Mouse (Mus musculus): Measurements from ENCODE around the gene Sirt7.
"Not testable (repeated sequence)": the region's sequence is repeated elsewhere in the genome, so short reads cannot be mapped to it uniquely, and the experiment has no call there.

Gene Sirt7

DNA sequence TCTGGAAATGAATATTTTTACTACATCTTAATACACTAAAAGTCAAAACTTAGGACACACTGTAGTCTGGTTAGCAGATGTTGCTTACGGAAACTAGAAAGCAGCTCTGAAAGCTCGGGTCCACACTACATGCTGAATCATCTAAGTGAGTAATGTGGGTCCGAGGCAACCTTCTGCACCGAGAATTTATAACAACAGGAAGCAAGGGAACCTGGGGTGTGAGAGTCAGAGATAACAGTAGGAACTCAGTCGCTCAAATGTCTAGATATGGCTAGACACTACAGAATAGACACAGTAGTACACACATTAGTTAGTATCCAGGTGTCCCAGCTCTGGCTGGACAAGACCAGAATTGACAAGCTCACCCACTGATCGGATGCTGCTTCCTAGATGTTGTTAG, 36.5 kb downstream of the Sirt7 start:
- no peak for DNase-seq (ENCODE audit: extremely low spot score, low spot score)

DNA sequence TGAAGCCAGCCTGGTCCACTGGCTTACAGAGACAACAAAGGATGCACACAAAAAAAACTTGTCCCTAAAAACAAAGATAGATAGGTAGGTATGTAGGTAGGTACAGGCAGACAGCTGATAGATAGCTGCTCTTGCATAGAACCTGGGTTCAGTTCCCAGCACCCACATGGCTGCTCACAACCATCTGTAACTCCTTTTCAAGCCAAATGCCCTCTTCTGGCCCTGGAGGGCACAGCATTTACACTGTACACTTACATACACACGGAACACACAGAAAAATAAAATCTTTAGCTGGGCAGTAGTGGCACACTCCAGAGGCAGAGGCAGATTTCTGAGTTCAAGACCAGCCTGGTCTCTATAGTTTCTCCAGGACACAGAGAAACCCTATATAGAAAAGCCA, 41.1 kb downstream of the Sirt7 start:
- no peak for DNase-seq (ENCODE audit: extremely low spot score, low spot score)

DNA sequence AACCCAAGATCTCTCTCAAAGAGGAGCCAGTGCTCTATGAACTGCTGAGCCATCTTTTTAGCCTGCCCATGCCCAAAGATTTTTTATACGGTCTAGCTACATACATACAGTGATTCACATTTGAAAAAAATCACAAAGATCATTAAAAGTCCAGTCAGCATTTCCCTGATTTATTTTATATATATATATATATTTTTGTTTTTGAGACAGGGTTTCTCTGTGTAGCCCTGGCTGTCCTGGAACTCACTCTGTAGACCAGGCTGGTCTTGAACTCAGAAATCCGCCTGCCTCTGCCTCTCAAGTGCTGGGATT, 42.1 kb downstream of the Sirt7 start:
- not testable (repeated sequence) for DNase-seq (ENCODE audit: extremely low spot score, low spot score)

DNA sequence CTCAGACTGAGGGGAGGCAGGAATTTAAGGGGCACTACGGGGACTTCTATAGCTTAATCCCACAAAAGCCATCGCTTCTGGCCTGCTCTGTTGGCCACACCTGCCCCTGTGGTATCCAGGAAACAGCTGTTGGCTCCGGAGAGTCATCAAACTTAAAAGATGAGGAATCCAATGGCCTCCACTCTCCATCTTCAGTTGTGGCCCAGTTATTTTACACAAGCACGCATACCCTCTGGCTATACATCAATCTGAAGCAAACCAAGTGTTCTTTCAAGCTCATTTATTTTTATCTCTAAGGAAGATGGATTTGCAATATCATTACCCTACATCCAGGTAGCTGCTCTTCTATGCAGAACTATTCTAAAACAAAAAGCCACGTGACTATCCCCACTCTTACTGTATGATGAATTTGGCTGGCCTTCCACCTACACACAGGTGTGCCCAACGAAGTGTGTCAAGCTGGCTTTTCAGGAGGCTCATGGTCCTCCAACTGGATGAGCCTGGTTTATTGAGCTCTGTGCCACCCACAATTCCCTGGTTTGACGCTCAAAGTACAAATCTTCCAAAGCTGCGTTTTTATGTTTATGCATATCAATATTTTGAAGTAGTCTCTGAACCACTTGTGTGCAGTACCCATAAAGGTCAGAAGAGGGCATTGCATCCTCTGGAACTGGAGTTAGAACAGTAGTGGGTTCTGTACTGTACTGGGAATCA, 42.6 kb downstream of the Sirt7 start:
- no peak for DNase-seq (ENCODE audit: extremely low spot score, low spot score)

DNA sequence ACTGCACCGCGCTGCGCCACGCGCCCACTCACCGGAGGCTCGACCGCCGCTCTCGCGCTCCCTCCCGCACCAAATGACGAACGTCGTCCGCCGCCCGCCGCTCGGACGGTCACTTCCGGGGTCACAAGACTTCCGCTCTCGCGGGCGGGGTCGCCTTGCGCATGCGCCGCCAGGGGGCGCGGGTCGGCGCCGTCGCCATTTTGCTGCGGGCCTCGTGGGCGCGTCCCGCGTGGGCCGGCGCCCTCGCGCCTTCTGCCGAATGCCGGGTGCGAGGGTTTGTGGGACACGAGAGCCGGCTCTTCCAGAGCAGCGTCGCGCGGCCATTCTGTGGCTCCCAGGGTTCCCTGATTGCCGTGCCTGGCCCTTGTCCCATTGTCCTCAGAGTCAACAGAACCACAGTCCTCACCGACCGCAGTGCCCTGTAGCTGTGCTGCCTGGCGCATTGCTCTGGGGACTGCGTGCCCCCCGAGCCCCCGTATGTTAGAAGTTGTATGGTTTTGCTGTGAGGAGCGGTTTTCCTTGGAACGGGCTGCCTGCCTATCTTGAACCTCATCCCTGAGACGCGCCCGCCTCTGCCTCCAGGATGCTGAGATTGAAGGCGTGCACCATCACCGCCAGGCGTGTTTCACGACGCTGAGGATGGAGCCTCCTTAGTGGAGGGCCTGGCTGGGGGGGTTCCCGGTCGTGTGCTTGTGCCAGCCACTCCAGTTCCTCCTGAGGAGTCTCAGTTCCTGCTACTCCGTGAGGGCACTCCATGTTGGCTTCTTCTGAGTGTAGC, 43.4 kb downstream of the Sirt7 start, which contains the start of gene Arhgdia:
Gene Arhgdia, minus strand, starts transcription at position 135 of the 778 bp plus-strand sequence.
- peak; percentile 91 for DNase-seq (ENCODE audit: extremely low spot score, low spot score)

DNA sequence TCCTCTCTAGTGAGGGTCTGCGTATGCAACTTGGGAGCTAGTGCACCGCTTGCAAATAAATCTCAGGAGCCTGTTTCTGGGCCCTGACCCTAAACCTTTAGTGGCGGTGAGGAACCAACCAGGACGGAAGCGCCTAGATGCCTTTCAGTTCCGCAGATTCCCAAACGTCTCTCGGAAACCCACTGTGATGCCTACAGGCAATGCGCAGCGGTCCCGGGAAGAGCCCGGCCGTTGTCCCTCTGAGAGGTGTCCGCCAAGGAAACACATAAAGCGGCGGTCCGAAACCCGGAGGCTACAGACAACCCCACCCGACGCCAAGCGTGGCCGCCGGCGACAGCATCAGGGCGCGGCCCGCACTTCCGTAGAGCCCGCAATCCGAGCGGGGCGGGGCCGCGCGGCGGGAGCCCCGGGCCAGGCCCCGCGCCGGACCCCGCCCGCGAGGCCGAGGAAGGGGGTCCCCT, 44.1 kb downstream of the Sirt7 start:
- peak; percentile 59 for DNase-seq (ENCODE audit: extremely low spot score, low spot score)

DNA sequence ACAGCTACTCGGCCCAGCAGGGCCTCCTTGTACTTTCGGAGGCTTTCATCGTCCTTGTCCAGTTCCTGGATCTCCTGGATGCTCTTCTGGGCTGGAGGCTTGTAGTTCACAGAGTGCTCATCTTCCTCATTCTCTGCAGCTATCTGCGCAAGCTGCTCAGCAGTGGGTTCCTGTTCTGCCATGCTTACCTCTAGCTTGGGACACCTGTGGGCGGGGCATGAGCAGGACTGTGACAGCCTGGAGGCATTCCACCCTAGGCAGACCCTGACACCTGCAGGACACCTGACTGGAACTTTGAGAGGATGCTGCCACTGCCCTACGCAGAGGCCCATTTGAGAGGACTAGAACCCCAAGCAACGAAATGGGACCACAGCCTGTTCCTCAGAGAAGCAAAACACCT, 44.9 kb downstream of the Sirt7 start:
- no peak for DNase-seq (ENCODE audit: extremely low spot score, low spot score)

DNA sequence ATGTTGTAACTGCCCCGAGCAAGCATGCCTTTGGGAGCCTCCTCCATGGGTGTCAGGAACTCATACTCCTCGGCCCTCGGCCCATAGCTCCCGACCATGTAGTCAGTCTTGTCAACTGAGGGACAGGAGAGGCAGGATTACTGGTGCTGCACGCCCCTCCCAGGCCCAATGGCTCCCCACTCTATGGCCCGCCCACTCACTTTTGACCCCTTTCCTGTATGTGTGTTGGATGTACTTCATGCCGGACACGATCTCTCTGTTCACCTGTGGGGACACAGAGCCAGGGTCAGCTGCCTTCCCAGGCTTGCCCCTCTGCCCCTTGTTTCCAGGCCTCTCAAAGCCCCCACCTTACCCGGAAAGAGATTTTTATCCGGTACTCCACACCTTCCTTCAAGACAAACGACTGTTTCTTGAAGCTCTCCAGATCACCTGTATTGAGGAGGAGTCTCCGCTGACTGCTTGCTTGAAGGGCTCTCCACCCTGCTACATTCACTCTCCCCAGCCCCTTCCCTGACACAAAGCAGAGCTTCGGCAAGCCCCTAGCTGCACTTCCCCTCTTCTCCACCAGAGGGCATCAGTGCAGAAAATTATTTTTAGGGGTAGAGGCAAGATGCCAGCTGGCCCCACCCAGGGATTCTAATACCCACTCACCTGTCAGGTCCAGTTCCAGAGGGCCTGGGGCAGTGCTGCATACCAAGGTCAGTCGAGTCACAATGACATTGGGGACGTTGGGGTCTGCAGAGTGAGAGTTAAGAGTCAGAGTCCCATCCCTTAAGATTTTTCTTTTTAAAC, 45.5 kb downstream of the Sirt7 start:
- peak; percentile 93 for DNase-seq (ENCODE audit: extremely low spot score, low spot score)

DNA sequence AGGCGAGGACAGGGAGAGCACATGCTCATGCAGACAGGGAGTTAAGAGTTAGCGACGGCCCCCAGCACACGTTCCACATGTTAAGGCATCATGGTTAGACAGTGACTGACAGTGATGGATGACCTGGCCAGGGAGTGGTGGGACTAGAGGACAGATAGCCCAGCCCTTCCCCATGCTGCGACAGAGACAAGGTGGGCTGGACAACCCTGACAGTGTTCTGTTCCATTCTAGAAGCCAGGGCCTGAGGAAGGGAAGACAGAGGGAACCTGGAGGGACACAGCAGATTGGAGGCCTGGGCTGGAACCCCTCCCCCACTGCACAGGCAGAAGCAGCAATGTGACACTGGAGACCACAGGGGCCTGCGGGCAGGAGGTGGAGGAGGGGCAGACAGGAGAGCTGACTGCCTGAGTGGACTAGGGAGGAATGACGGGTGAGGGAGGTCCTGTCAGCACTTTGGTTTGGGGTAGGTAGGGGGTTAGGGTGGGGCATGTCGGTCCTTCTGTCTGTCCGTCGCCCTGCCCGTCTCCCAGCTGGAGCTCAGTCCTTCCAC, 46.3 kb downstream of the Sirt7 start:
- DNase-seq (ENCODE audit: extremely low spot score, low spot score), result no peak

DNA sequence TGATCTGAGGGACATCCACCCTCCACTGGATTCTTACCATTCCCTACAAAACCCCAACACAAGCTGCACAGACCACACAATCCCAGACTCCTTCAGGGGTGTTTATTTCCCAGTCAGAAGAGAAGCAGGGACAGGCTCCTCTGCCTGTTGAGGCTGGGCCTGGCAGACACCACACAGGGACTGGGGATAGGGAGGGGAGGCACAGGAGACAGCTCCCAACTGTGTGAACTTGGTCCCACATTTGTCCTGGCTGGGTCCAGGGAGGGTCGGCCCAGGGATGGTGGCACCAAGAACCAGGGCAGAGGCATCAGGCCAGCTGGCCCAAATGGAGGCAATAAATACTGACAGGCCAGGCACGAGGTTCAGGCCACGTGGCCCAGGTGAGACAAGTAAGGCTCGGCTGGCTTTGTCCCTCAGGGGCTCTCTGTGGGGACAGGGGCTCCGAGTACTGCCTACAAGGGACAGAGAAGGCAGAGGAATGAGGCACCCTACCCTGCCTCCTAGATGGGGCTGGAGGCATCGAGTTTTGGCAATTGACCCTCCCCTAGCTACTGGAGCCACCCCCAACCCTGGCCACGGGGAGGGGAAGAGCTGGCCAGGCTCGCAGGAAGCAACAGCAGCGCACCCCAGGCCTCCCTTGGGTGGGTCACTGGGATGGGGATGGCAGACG, 46.9 kb downstream of the Sirt7 start:
- no peak for DNase-seq (ENCODE audit: extremely low spot score, low spot score)

DNA sequence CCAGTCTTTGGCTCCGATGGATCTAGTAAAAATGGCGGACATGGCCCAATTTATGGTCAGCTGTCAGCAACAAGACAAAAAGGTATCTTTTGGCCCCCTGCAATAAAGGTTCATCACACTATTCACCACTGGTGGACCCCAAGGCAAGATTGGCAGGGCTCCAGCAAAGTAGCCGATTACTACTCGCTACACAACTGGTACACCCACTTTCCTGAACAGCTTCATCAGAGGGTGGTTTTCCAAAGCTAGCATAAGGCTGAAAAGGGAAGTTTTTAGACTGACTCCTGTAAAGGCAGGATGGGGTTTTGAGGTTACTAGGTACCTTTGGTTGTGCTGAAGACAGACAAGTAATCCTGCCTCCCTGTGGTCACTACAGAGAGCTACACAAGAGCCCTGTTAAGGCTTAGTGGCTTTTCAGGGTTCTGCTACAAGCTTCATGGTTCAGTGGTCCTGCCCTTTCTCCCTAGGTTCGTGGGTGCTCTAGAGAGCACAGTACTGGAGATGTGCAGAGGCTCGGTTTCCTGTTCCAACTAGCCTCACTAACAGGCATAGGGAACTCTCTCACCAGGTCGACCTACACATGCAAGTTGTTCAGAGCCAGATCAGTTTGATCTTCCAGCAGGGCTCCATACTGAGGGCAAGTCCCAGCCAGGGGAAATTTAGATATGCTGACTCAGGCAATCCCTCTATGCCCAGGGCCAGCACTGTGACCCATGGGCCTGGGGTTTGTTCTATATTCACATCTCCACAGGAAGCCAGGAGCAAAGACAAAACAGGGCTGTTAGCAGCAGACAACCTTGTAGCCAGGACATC, 47.6 kb downstream of the Sirt7 start:
- no peak for DNase-seq (ENCODE audit: extremely low spot score, low spot score)

DNA sequence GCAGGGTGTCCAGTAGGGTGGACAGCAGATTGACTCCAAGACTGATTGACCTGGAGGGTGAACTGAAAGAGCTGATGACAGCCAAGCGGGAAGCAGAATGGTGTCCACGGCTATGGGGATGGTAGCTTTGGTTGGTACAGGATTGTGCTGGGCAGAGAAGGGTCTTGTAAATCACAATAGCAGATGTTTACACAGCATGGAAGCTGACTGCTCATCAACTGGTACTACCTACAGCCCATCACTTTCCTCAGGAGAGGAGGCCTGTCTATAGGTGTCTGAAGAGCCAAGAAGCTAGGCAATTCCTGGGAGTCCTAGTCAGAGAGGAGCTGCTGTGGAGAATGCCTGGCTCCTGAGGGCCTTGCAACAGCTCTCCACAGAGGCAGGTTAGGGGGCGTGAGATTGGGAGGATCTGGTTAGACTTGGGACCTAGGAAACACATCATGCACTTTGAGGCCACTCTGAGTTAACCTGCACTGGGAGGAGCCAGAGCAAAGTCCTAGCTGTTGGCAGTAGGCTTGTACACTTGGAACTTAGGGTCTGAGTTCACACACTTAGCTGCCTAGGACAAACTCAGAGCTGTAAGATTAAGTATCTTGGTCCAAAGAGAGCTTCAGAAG, 48.6 kb downstream of the Sirt7 start:
- DNase-seq (ENCODE audit: extremely low spot score, low spot score), result peak; percentile 15

DNA sequence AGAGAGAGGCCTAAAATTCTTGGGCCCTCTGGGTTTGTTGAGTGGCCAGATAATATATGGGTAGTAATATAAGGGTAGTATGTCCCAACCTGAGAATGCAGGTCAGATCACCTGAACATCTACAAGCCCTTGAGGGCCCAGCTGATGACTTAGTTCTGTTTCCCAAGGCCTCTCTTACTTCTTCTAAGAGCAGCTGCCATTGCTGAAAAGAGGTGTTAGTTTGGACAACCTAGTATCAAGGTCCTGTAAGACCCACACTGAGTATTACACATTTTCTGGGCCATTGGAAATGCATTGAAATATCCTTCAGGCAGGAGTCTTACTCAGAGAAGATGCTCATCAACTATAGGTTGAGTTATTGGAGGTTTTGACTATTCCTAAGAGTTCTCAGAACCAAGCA, 49.1 kb downstream of the Sirt7 start:
- DNase-seq (ENCODE audit: extremely low spot score, low spot score), result no peak

DNA sequence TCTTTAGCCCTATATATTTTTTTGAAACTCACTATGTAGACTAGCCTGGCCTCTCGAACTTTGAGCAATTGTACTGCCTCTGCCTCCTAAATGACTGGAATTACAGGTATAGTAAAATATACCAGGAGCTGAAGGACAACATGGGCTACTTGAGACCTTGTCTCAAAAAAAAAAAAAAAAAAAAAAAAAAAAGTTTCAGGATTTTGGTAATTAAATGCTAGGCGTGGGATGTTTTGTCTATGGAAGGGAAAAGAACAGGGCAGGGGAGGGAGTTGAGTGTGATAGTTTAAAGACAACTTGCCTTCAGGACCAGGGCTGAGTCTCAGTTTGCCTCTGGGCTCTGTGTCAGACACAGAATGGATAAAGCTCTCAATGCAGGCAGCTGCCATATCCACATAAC, 50.0 kb downstream of the Sirt7 start:
- DNase-seq (ENCODE audit: extremely low spot score, low spot score), result no peak

DNA sequence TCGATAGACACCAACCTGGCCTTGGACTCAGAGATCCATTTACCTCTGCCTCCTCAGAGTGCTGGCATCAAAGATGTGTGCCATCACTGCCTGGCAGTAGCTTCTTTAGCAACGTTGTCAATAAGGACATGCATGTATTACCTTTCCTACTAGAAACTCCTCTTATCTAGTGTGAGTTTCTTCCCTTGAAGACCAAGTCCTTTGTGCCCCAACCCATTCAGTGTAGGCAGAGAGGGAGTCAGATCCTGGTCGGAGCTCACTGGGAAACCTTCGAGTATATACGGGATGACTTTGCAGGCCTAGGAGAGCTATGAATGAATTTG, 50.8 kb downstream of the Sirt7 start:
- DNase-seq (ENCODE audit: extremely low spot score, low spot score), result no peak

DNA sequence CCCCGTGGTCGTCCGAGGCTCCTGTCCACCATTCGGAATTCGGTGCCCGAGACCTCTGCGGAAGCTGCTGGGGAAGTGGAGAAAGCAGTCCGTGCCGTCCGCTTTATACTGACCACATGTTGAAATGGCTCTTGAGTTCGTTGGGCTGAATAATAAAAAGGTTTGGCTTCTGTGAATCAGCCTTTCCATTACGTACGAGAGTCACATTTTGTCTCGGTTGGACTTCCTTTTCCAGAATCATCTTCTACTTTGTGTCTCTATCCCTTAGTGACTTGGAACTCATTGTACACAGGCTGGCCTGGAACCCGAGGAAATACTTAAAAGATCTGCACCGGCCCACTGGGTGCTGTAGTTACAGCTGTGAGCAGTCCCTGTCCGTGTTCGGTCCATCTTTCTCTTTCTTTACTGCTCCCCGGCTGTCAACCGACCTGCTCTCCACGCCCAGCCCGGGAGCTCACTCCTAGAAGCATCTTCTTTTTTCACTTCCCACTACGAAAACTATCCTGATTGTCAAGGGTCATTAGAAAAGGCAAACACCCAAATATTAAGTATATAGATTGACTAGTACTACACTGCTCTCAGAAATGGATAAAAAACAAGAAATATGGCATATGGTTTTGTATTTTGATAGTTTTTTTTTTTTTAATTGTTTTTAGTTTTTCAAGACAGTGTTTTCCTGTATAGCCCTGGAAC, 51.3 kb downstream of the Sirt7 start:
- DNase-seq (ENCODE audit: extremely low spot score, low spot score), result peak; percentile 38

DNA sequence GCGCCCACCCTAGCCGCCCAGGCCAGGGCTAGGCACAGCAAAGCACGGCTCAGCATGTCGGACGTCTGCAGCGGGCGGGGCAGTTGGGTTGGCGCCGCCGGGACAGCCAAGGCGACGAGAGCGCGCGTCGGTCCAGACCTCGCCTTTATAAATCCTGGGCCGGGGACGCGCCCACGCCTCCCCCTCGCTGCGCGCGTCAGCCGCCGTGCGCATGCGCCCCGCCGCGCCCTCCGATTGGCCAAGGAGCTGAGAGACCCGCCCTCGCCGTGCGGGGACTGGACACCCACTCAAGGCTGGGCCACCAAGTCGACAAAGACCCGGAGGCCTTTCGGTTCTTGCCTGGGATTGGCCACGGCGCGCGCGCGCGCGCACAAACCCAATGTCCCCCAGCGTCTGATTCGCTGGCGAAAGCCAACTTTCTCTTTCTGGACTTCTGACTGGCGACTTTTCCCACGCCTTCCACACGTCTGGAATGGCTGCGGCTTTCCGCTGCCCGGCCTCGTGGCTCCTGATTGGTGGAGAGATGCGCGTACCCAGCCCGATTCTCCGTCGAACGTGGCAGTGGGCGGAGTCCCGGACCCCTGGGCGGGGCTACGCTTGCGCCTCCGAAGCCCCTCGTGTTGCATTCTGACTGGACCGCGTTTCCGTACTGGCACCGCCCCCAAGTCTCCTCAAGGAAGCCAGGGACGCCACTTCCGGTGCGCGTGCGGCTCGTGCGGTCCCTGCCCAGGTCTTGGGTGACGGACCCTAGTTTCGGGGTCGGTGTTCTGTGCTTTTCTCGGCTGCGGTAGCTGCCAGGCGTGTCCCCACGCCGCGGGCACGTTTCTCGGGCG, 52.1 kb downstream of the Sirt7 start, which contains the start of gene P4hb:
Gene P4hb, minus strand, starts transcription at position 502 of the 833 bp plus-strand sequence.
- peak; percentile 99 for DNase-seq (ENCODE audit: extremely low spot score, low spot score)

DNA sequence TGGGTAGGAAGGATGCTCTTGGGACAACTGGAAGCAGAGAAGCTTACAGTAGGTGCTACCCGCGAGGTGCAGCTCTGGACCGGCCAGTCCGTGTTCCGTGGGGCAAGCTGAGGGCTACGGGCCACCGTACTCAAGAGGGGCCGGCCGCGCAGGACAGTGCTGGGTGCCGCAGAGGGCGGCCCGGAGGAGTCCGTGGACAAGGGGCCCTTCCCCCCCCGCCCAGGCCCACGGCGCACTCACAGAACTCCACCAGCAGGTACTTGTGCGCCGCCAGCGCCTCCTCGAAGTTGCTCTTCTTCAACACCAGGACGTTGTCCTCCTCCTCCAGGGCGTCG, 52.7 kb downstream of the Sirt7 start:
- no peak for DNase-seq (ENCODE audit: extremely low spot score, low spot score)
